Mouse (Mus musculus): ENCODE results near the gene Shank1. TPM values are rescaled to one million over a fixed set of nuclear protein-coding genes. Genes with fewer than 3 reads are reported as not detected.

Shank1 gene
- polyA plus RNA-seq, 1 experiment, result 0.81 TPM

GRCm38 (mm10) chr7:44332336-44332735, 22.3 kb downstream of the Shank1 start:
- H3K36me3 ChIP-seq (ENCODE audit: control insufficient read depth, insufficient read depth, low read length), result no peaks in the 10 kb centered on the region
- WGBS, result 53% methylated on average over 3 of the region's 3 CpGs
- H3K27ac ChIP-seq (ENCODE audit: insufficient read depth, low read depth, low read length), result no peak overlapping the region
- peaks cover 26% of the 10 kb centered on the region for H3K27me3 ChIP-seq (ENCODE audit: control insufficient read depth, insufficient read depth, low read length)
- no peak overlapping the region for H3K4me3 ChIP-seq (ENCODE audit: low read depth, low read length)
- TF ChIP-seq CTCF (IDR thresholded peaks at IDR 0.05; ENCODE audit: extremely low read depth, insufficient read length, insufficient replicate concordance, low read depth, low read length) (no peak), POLR2A (IDR thresholded peaks at IDR 0.05; ENCODE audit: low read depth, low read length) (no peak)
- no peaks in the 10 kb centered on the region for H3K4me1 ChIP-seq (ENCODE audit: control insufficient read depth, insufficient read depth, insufficient read length, low read length)

DNA sequence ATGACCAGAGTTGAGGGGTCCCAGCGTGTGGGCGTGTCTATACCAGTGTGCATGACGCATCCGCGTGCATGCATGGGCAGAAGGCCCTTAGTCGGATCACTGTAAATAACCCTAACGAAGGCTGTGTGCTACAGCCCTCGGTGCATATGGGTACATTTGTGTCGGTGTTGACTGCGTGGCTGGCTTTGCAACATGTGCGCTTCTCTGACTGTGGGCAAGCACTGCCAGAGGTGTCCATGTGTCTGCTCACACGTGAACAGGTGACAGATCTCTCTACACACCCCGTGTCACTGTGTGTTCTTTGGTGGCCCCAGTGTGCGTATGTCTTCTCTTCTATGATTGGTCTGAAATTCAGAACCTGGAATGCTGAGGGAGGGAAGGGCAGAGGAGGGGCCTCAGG, 24.1 kb downstream of the Shank1 start:
- Histone ChIP-seq H3K36me3 (ENCODE audit: control insufficient read depth, insufficient read depth, low read length) (no peaks in the 10 kb centered on the region), H3K27me3 (ENCODE audit: control insufficient read depth, insufficient read depth, low read length) (peaks cover 21% of the 10 kb centered on the region), H3K4me1 (ENCODE audit: control insufficient read depth, insufficient read depth, insufficient read length, low read length) (no peaks in the 10 kb centered on the region), H3K27ac (ENCODE audit: insufficient read depth, low read depth, low read length) (no peak overlapping the region), H3K4me3 (ENCODE audit: low read depth, low read length) (no peak overlapping the region)
- 59% methylated on average over 14 of the region's 14 CpGs for WGBS
- TF ChIP-seq CTCF (IDR thresholded peaks at IDR 0.05; ENCODE audit: extremely low read depth, insufficient read length, insufficient replicate concordance, low read depth, low read length), result no peak
- TF ChIP-seq POLR2A (IDR thresholded peaks at IDR 0.05; ENCODE audit: low read depth, low read length), result no peak

GRCm38 (mm10) chr7:44335031-44335878, 25.2 kb downstream of the Shank1 start:
- WGBS, result 5% methylated on average over 22 of the region's 40 CpGs
- H3K27me3 ChIP-seq (ENCODE audit: control insufficient read depth, insufficient read depth, low read length), result peaks cover 21% of the 10 kb centered on the region
- TF ChIP-seq CTCF (IDR thresholded peaks at IDR 0.05; ENCODE audit: extremely low read depth, insufficient read length, insufficient replicate concordance, low read depth, low read length), result no peak
- TF ChIP-seq POLR2A (IDR thresholded peaks at IDR 0.05; ENCODE audit: low read depth, low read length), result no peak

DNA sequence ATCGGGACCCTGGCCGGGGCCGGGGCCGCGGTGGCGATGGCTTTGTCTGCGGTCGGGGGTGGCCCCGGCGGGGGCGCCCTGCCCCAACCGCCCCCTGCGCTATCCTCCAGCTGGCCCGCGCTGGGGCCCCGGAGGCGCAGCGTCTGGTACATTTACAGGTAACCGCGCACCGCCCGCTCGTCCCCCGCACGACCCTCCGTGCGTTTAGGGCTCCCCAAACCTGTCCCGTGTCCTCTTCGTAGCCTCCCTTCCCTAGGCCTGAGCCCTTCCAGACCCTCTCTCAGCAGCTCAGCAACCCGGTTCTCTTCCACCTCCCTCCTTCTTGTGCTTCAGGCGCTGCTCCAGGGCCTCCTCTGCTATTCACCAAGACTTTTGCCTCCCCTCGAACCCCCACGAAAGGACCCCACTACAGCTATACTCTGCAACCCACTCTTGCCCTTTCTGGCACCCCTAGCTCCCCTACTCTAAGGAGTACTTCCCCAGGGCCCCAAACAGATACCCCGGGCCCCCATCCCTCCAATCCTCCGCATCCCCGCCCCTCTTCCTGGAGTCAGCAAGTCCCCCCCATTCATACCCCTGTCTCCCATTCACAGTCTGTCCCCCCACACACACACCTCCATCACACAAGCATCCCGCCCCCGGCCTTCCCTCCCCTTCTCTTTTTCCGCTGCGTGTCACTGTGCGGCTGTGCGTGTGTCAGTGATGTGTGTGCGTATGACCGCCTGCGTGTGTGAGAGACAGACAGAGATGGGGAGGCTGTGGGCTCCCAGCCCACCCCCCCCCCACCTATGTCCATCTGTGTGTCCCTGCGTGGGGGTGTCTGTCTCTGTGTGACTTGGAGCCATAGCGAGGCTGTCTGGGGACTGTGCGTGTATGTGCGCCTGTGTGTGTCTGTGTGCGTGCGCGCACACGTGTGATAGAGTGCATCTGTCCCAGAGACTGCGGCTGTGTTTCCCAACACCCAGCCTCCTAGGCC, 26.3 kb downstream of the Shank1 start:
- Histone ChIP-seq H3K27ac (ENCODE audit: insufficient read depth, low read depth, low read length) (no peak overlapping the region), H3K4me1 (ENCODE audit: control insufficient read depth, insufficient read depth, insufficient read length, low read length) (no peaks in the 10 kb centered on the region), H3K27me3 (ENCODE audit: control insufficient read depth, insufficient read depth, low read length) (peaks cover 21% of the 10 kb centered on the region), H3K36me3 (ENCODE audit: control insufficient read depth, insufficient read depth, low read length) (no peaks in the 10 kb centered on the region), H3K4me3 (ENCODE audit: low read depth, low read length) (no peak overlapping the region)
- TF ChIP-seq CTCF (IDR thresholded peaks at IDR 0.05; ENCODE audit: extremely low read depth, insufficient read length, insufficient replicate concordance, low read depth, low read length), result no peak
- TF ChIP-seq POLR2A (IDR thresholded peaks at IDR 0.05; ENCODE audit: low read depth, low read length), result no peak
- 4% methylated on average over 51 of the region's 54 CpGs for WGBS

More at GRCm38 (mm10) chr7:44335031-44335878, 25.2 kb downstream of the Shank1 start:
- H3K27ac ChIP-seq (ENCODE audit: insufficient read depth, low read depth, low read length), result no peak overlapping the region
- H3K36me3 ChIP-seq (ENCODE audit: control insufficient read depth, insufficient read depth, low read length), result no peaks in the 10 kb centered on the region
- H3K4me1 ChIP-seq (ENCODE audit: control insufficient read depth, insufficient read depth, insufficient read length, low read length), result no peaks in the 10 kb centered on the region
- H3K4me3 ChIP-seq (ENCODE audit: low read depth, low read length), result no peak overlapping the region

DNA sequence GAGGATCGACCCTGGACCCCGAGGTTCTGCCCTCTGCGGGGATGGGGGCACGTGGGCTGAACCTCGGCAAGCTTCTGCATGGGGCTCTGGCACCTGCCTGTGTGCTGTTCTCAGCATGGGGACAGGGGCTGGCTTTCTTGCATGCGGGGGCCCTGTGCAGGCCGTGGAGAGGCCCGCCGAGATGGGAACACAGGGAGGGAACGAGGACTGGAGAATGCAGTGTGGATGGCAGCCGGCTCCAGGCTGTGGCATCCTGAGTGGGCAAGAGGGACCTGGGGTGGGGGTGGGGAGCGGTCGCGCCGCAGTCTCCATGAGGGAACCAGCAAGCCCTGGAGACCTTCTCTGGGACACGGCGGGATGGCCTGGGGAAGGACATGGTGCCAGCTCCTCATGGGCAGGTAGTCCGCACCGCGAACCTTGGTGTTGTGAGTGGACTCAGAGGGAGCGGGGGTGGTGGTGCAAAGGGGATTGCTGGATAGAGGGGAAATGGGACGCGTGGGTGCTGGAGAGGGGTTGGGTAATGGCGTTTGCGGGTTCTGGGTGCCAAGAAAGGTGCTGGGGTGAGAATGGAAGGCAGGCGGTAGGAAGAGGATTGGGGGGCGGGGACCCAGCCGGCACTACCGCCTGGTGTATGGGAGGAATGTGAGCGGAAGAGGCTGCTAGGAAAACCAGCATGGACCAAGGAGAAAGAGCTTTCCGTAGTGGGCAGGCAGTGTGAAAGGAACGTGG, 27.2 kb downstream of the Shank1 start:
- H3K4me1 ChIP-seq (ENCODE audit: control insufficient read depth, insufficient read depth, insufficient read length, low read length), result no peaks in the 10 kb centered on the region
- no peak overlapping the region for H3K27ac ChIP-seq (ENCODE audit: insufficient read depth, low read depth, low read length)
- no peak overlapping the region for H3K4me3 ChIP-seq (ENCODE audit: low read depth, low read length)
- H3K36me3 ChIP-seq (ENCODE audit: control insufficient read depth, insufficient read depth, low read length), result no peaks in the 10 kb centered on the region
- peaks cover 21% of the 10 kb centered on the region for H3K27me3 ChIP-seq (ENCODE audit: control insufficient read depth, insufficient read depth, low read length)
- TF ChIP-seq POLR2A (IDR thresholded peaks at IDR 0.05; ENCODE audit: low read depth, low read length) (no peak), CTCF (IDR thresholded peaks at IDR 0.05; ENCODE audit: extremely low read depth, insufficient read length, insufficient replicate concordance, low read depth, low read length) (no peak)
- 7% methylated on average over 32 of the region's 32 CpGs for WGBS

- Histone ChIP-seq H3K4me3 (ENCODE audit: low read depth, low read length) (no peak overlapping the region), H3K36me3 (ENCODE audit: control insufficient read depth, insufficient read depth, low read length) (no peaks in the 10 kb centered on the region), H3K4me1 (ENCODE audit: control insufficient read depth, insufficient read depth, insufficient read length, low read length) (no peaks in the 10 kb centered on the region), H3K27me3 (ENCODE audit: control insufficient read depth, insufficient read depth, low read length) (peaks cover 17% of the 10 kb centered on the region), H3K27ac (ENCODE audit: insufficient read depth, low read depth, low read length) (no peak overlapping the region)
- TF ChIP-seq CTCF (IDR thresholded peaks at IDR 0.05; ENCODE audit: extremely low read depth, insufficient read length, insufficient replicate concordance, low read depth, low read length), result no peak
- TF ChIP-seq POLR2A (IDR thresholded peaks at IDR 0.05; ENCODE audit: low read depth, low read length), result no peak
- WGBS, result 52% methylated on average over 6 of the region's 6 CpGs
These were observed 30.2 kb downstream of the Shank1 start for GRCm38 (mm10) chr7:44340226-44340625.
